Mouse (Mus musculus): ENCODE results near the gene Abcb8.
A peak's percentile ranks its signal among the peaks of the same experiment; 100 is the strongest.

GRCm38 (mm10) chr5:24445428-24446080, 52.1 kb downstream of the Abcb8 start:
- 0 out of 2 replicates have a peak, but pooled peaks have one; percentile 35 for TF ChIP-seq CTCF (IDR thresholded peaks at IDR 0.05; ENCODE audit: low read depth)
- no peak for TF ChIP-seq EP300 (IDR thresholded peaks at IDR 0.05; ENCODE audit: low read depth)

Data from liver, embryonic 14.5 days (tissue).